Mouse (Mus musculus): Measurements from ENCODE around the gene Mrpl19.

DNA sequence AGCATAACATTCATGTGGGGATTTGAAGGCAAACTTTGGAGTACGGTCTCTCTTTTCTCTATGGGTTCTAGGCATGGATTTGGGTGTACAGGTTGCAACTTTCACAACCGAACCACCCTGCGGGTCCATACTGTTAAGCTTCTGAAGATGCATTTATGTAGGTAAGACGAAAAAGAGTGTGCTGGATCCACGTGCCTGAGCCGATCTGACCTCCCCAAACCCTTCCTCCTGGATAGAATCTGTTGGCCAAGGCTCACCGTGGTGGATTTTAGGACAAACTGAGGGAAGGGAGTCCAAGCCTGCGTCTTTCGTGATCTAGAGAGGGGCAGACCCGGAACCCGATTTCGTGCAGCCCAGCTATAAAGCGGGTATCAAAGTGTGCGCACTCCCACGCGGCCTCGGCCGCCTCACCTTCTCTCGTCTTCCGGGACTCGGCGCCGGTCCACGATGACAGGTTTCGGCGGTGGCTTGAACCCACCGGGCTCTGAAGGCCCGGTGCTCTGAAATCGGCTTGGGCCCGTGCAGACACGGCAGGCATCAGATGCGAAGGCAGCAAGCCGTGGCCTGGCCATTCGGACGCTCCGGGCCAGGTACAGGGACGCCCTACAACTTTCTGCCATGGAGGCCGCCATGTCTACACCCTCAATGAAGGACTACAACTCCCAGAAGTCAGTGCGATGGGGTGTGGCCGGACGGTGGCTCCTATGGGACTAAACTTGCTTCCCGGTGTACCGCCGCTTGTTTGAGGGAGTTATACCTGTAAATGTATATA is at the start of gene Mrpl19:
- TF ChIP-seq CTCF (IDR thresholded peaks at IDR 0.05; ENCODE audit: low read depth, low read length): no peak
- no peak for TF ChIP-seq EP300 (IDR thresholded peaks at IDR 0.05; ENCODE audit: insufficient read depth, low read depth, low read length)
